8 mouse cellular contexts compared by ENCODE assay signal in the genomic region with DNA sequence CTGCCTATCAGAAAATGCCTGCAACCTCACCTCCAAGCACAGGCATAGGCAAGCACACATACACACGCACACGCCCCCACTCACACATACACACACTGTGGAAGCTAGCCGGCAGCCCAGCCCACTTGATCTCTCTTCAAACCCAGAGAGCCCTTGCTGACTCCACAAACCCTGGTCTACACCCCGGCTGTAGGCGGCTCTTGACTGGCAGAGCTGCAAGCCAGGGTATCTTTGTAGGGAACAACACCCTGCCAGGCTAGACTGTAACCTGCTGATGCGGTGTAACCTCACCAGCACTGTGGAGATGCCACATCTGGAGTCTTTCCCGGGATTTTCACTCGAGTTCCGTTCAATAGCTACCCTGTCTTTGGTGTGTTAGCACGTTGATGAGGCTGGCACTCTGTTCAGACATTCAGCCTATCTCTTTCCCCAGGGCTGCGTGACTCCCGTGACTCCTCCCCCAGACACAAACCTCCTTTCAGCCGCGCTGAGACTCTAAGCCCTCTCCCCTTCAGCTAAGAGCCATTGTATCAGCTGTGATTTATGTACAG.
DNase-seq lines count a peak whose midpoint lies in the region; ATAC-seq and TF ChIP-seq lines count a peak whose summit lies in the region.

No protein-coding gene starts in this region.

- 39% methylated on average over 14 of the region's 14 CpGs for WGBS in liver, embryonic 11.5 days
- WGBS in liver, postnatal 0 days (ENCODE audit: insufficient replicate concordance) = 41% methylated on average over 14 of the region's 14 CpGs
- WGBS in forebrain, embryonic 16.5 days = 4% methylated on average over 14 of the region's 14 CpGs
- WGBS in intestine, embryonic 15.5 days = 19% methylated on average over 14 of the region's 14 CpGs

- no peaks in the 10 kb centered on the region for H3K27me3 ChIP-seq in liver, embryonic 11.5 days (replicated peaks; ENCODE audit: control insufficient read depth, insufficient read depth, low read length)
- H3K27me3 ChIP-seq in liver, postnatal 0 days (ENCODE audit: insufficient read depth, low read length) = no peaks in the 10 kb centered on the region
- H3K27me3 ChIP-seq in forebrain, embryonic 16.5 days (replicated peaks; ENCODE audit: control insufficient read depth, insufficient read depth, low read length) = no peaks in the 10 kb centered on the region
- no peaks in the 10 kb centered on the region for H3K27me3 ChIP-seq in intestine, embryonic 15.5 days (replicated peaks)

- no peak for TF ChIP-seq EP300 in liver, postnatal 0 days (IDR thresholded peaks at IDR 0.05; ENCODE audit: low read depth)

- no peak overlapping the region for H3K27ac ChIP-seq in liver, embryonic 11.5 days (ENCODE audit: low read depth, low read length)
- H3K27ac ChIP-seq in liver, postnatal 0 days (ENCODE audit: low read depth) = no peak overlapping the region
- peak overlapping the region; percentile 95 for H3K27ac ChIP-seq in forebrain, embryonic 16.5 days (ENCODE audit: low read length)
- 0 out of 2 replicates have a peak overlapping the region, but pooled peaks have one; percentile 9 for H3K27ac ChIP-seq in intestine, embryonic 15.5 days

- peak overlapping the region; percentile 16; the same call in 1 of the 2 replicates for H3K4me2 ChIP-seq in liver, embryonic 11.5 days
- no peak overlapping the region for H3K4me2 ChIP-seq in liver, postnatal 0 days (ENCODE audit: low read depth, low read length)
- peak overlapping the region; percentile 68 for H3K4me2 ChIP-seq in forebrain, embryonic 16.5 days (ENCODE audit: low read length)
- peak overlapping the region; percentile 48 for H3K4me2 ChIP-seq in intestine, embryonic 15.5 days (replicated peaks)

- H3K4me1 ChIP-seq in liver, embryonic 11.5 days (replicated peaks; ENCODE audit: control insufficient read depth, insufficient read depth, low read length) = no peaks in the 10 kb centered on the region; the same call in 1 of the 2 replicates
- H3K4me1 ChIP-seq in liver, postnatal 0 days (ENCODE audit: insufficient read depth) = no peaks in the 10 kb centered on the region
- peaks cover 59% of the 10 kb centered on the region for H3K4me1 ChIP-seq in forebrain, embryonic 16.5 days (replicated peaks; ENCODE audit: control insufficient read depth, insufficient read depth, low read length)
- peaks cover 24% of the 10 kb centered on the region for H3K4me1 ChIP-seq in intestine, embryonic 15.5 days (replicated peaks)

- no peak overlapping the region for H3K9ac ChIP-seq in liver, embryonic 11.5 days (ENCODE audit: low read depth, low read length)
- H3K9ac ChIP-seq in liver, postnatal 0 days (replicated peaks) = no peak overlapping the region
- peak overlapping the region; percentile 77 for H3K9ac ChIP-seq in forebrain, embryonic 16.5 days (replicated peaks; ENCODE audit: low read depth, low read length)
- no peak overlapping the region for H3K9ac ChIP-seq in intestine, embryonic 15.5 days

- no peaks in the 10 kb centered on the region for H3K9me3 ChIP-seq in liver, embryonic 11.5 days (ENCODE audit: control insufficient read depth, low read length)
- H3K9me3 ChIP-seq in liver, postnatal 0 days (ENCODE audit: low read length) = no peaks in the 10 kb centered on the region
- no peaks in the 10 kb centered on the region for H3K9me3 ChIP-seq in forebrain, embryonic 16.5 days (ENCODE audit: control insufficient read depth, low read length)
- no peaks in the 10 kb centered on the region for H3K9me3 ChIP-seq in intestine, embryonic 15.5 days

- H3K4me3 ChIP-seq in liver, embryonic 11.5 days (ENCODE audit: low read depth, low read length) = no peak overlapping the region
- H3K4me3 ChIP-seq in liver, postnatal 0 days (ENCODE audit: low read depth, low read length) = no peak overlapping the region
- peak overlapping the region; percentile 47 for H3K4me3 ChIP-seq in forebrain, embryonic 16.5 days (replicated peaks; ENCODE audit: low read length)
- H3K4me3 ChIP-seq in intestine, embryonic 15.5 days (replicated peaks) = peak overlapping the region; percentile 7; the same call in 1 of the 2 replicates

- no peak for TF ChIP-seq CTCF in liver, postnatal 0 days (IDR thresholded peaks at IDR 0.05; ENCODE audit: low read depth)

- ATAC-seq in liver, embryonic 11.5 days (replicated peaks; ENCODE audit: low FRiP score) = no peak
- ATAC-seq in liver, postnatal 0 days = no peak
- peak; percentile 86 for ATAC-seq in forebrain, embryonic 16.5 days
- ATAC-seq in intestine, embryonic 15.5 days = peak; percentile 55; the same call in 1 of the 2 replicates

- no peaks in the 10 kb centered on the region for H3K36me3 ChIP-seq in liver, embryonic 11.5 days (ENCODE audit: control insufficient read depth, insufficient read depth, low read length)
- H3K36me3 ChIP-seq in liver, postnatal 0 days (replicated peaks; ENCODE audit: insufficient read depth, low read length) = no peaks in the 10 kb centered on the region
- no peaks in the 10 kb centered on the region for H3K36me3 ChIP-seq in forebrain, embryonic 16.5 days (ENCODE audit: control insufficient read depth, insufficient read depth)
- no peaks in the 10 kb centered on the region for H3K36me3 ChIP-seq in intestine, embryonic 15.5 days

- DNase-seq in liver, embryonic 11.5 days (ENCODE audit: low spot score) = no peak
- DNase-seq in liver, postnatal 0 days = no peak
- DNase-seq in lung, postnatal 25 days (ENCODE audit: low spot score) = peak; percentile 5
- peak; percentile 68 for DNase-seq in right cerebral cortex, postnatal 4 days
- DNase-seq in urinary bladder, postnatal 36 days (ENCODE audit: low spot score in 2 of 2) = no peak
- DNase-seq in cerebellum, adult 9-10 months = no peak

Comparison
In these comparisons a context has a peak if more than half of its experiments do, and no peak if none do; other contexts are left out.
1. ATAC-seq: peak in forebrain, embryonic 16.5 days (single experiment) and intestine, embryonic 15.5 days (single experiment); none in liver, embryonic 11.5 days (single experiment) and liver, postnatal 0 days (single experiment).
2. DNase-seq: peak in lung, postnatal 25 days (single experiment) and right cerebral cortex, postnatal 4 days (single experiment); none in liver, embryonic 11.5 days (single experiment), liver, postnatal 0 days (single experiment), urinary bladder, postnatal 36 days (0 of 2) and cerebellum, adult 9-10 months (single experiment).
3. H3K27ac ChIP-seq: peak in forebrain, embryonic 16.5 days (single experiment) and intestine, embryonic 15.5 days (single experiment); none in liver, embryonic 11.5 days (single experiment) and liver, postnatal 0 days (single experiment).
4. H3K4me3 ChIP-seq: peak in forebrain, embryonic 16.5 days (single experiment) and intestine, embryonic 15.5 days (single experiment); none in liver, embryonic 11.5 days (single experiment) and liver, postnatal 0 days (single experiment).